Mouse (Mus musculus) olfactory bulb, adult 2 months (tissue): Measurements from ENCODE around the gene Slc5a4a.

ENCODE experiments used
- CTCF ChIP-seq: fragments of 200-500 bp; IDR thresholded peaks from 2 replicates; pipeline ENCODE4 v1.5.1; 2012; ENCODE audit warnings: low read depth, mild to moderate bottlenecking, low read length, moderate library complexity; ENCODE audit not compliant: insufficient read depth
- POLR2A ChIP-seq: fragments of 200-500 bp; IDR thresholded peaks from 2 replicates; pipeline ENCODE4 v1.6.1; 2012; ENCODE audit warnings: mild to moderate bottlenecking, low read depth, low read length, moderate library complexity; ENCODE audit not compliant: insufficient read depth

DNA sequence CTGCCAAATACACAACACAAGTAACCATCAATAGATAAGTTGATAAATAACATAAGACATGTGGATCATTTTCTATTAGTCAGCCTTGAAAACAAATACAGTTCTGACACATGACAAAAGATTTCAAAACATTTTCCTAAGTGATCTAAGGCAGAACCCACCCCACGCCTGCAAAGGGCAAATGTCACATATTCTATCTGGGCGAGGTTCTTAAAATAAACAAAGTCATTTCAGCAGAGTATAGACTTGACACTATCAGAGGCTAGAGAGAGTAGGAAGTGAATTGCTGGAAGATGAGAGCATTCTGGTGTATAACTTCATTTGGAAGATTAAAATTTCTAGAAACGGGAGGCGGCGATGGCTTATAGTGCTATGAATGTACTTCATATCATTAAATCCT is 25.8 kb upstream of the Slc5a4a start:
- TF ChIP-seq POLR2A (no peak), CTCF (no peak)
